Mouse (Mus musculus) heart, adult 2 months (tissue): Measurements from ENCODE around the gene Ipo9.

Experiments used
- CTCF ChIP-seq: fragments of 200-600 bp; IDR thresholded peaks from 2 replicates; pipeline ENCODE4 v1.8.1; 2022; ENCODE audit warnings: antibody characterized with exemption, mild to moderate bottlenecking, moderate library complexity
- EP300 ChIP-seq: fragments of 200-500 bp; IDR thresholded peaks from 2 replicates; pipeline ENCODE4 v1.6.1; 2011; ENCODE audit warnings: low read depth, low read length, control low read depth; ENCODE audit not compliant: insufficient read depth
- POLR2A ChIP-seq: fragments of 200-500 bp; IDR thresholded peaks from 2 replicates; pipeline ENCODE4 v1.6.1; 2011; ENCODE audit warnings: mild to moderate bottlenecking, low read depth, low read length, control low read depth; ENCODE audit not compliant: insufficient read depth

- TF ChIP-seq CTCF (peak; percentile 97), POLR2A (no peak), EP300 (peak; percentile 77)
Measured at GRCm38 (mm10) chr1:135368245-135368644, 62.1 kb downstream of the Ipo9 start.
